Mouse (Mus musculus): ENCODE measurements at regions not wholly inside any gene's neighbourhood (a gene's known extent, or its start where the extent isn't known, plus 50 kb on each side); places are given as distances from the start of the nearest gene placed in this dataset.
"Not testable (repeated sequence)": the region's sequence is repeated elsewhere in the genome, so short reads cannot be mapped to it uniquely, and the experiment has no call there.

- no peak for DNase-seq (ENCODE audit: low read depth)
Measured at GRCm38 (mm10) chr10:26585106-26585505, 168.1 kb upstream of the Arhgap18 start.

- not testable (repeated sequence) for DNase-seq (ENCODE audit: low read depth)
Measured at GRCm38 (mm10) chr10:26607081-26607480, 146.1 kb upstream of the Arhgap18 start.

- DNase-seq (ENCODE audit: low read depth), result no peak
Measured at GRCm38 (mm10) chr10:26611246-26611645, 142.0 kb upstream of the Arhgap18 start.

- DNase-seq (ENCODE audit: low read depth), result no peak
Measured at GRCm38 (mm10) chr10:26630196-26630760, 122.9 kb upstream of the Arhgap18 start.

GRCm38 (mm10) chr10:26632266-26632665 is 121.0 kb upstream of the Arhgap18 start:
- DNase-seq (ENCODE audit: low read depth), result no peak

GRCm38 (mm10) chr10:26637459-26637858 is 115.8 kb upstream of the Arhgap18 start:
- DNase-seq (ENCODE audit: low read depth), result no peak

GRCm38 (mm10) chr10:26638056-26638455 is 115.2 kb upstream of the Arhgap18 start:
- DNase-seq (ENCODE audit: low read depth), result no peak

GRCm38 (mm10) chr10:26639118-26639517 is 114.1 kb upstream of the Arhgap18 start:
- no peak for DNase-seq (ENCODE audit: low read depth)

GRCm38 (mm10) chr10:26653103-26653502 is 100.1 kb upstream of the Arhgap18 start:
- no peak for DNase-seq (ENCODE audit: low read depth)

- DNase-seq (ENCODE audit: low read depth), result no peak
Measured at GRCm38 (mm10) chr10:26664270-26664669, 89.0 kb upstream of the Arhgap18 start.

- DNase-seq (ENCODE audit: low read depth), result no peak
Measured at GRCm38 (mm10) chr10:26679500-26680227, 73.6 kb upstream of the Arhgap18 start.

- DNase-seq (ENCODE audit: low read depth), result no peak
Measured at GRCm38 (mm10) chr10:26694761-26695160, 58.5 kb upstream of the Arhgap18 start.

- DNase-seq (ENCODE audit: low read depth), result no peak
Measured at GRCm38 (mm10) chr10:26695212-26695933, 57.8 kb upstream of the Arhgap18 start.

Data from c-Kit-positive CD71-positive TER-119-negative erythroid progenitor cells, embryonic 14.5 days (primary cell).